Mouse (Mus musculus) gastrocnemius, postnatal 14 days (tissue): ENCODE results near the gene Trmt10a. TPM values are rescaled to one million over a fixed set of nuclear protein-coding genes. Genes with fewer than 3 reads are reported as not detected.

Source experiments
- DNase-seq: peaks from one replicate; pipeline ENCODE4 v3.0.0; 2021; ENCODE audit warnings: mixed read lengths
- intact Hi-C: fragments of 180-260 bp; cut with DNase I; formaldehyde crosslinking; loops from one replicate; pipeline ENCODE4 v1.15.1; 2025; ENCODE audit warnings: low total_unique reads
- total RNA-seq, 2 experiments: library from RNA; stranded (reverse); gene quantifications; 2 replicates each; pipeline ENCODE4 v1.2.3; 2021

Gene Trmt10a
- total RNA-seq, 2 experiments from 2014 or later: 2.4 to 2.5 TPM

- no peak for DNase-seq
- intact Hi-C loops: no loop called here
Measured at GRCm38 (mm10) chr3:138185290-138185689, 42.0 kb downstream of the Trmt10a start.

GRCm38 (mm10) chr3:138185995-138186930 lies 43.0 kb downstream of the Trmt10a start:
- intact Hi-C loops: no loop called here
- no peak for DNase-seq

- no peak for DNase-seq
- intact Hi-C loops: no loop called here
Measured at GRCm38 (mm10) chr3:138192260-138192659, 49.0 kb downstream of the Trmt10a start.

- no peak for DNase-seq
- intact Hi-C loops: no loop called here
Measured at GRCm38 (mm10) chr3:138193683-138194302, 50.5 kb downstream of the Trmt10a start, which contains the start of gene 4930579F01Rik. Gene 4930579F01Rik (minus strand): TSS chr3:138193825.

- DNase-seq: no peak
- intact Hi-C loops: loop anchor here (5.0 kb wide), 1 partner anchor 230 kb away; no protein-coding TSS in a partner anchor
Measured at GRCm38 (mm10) chr3:138197093-138197492, 53.8 kb downstream of the Trmt10a start.

- intact Hi-C loops: loop anchor here (5.0 kb wide), 1 partner anchor 230 kb away; no protein-coding TSS in a partner anchor
- no peak for DNase-seq
Measured at GRCm38 (mm10) chr3:138197556-138197955, 54.3 kb downstream of the Trmt10a start.

GRCm38 (mm10) chr3:138197973-138198721 lies 54.9 kb downstream of the Trmt10a start:
- intact Hi-C loops: loop anchor here (5.0 kb wide), 1 partner anchor 229 kb away; no protein-coding TSS in a partner anchor

GRCm38 (mm10) chr3:138198722-138199068 lies 55.4 kb downstream of the Trmt10a start:
- intact Hi-C loops: loop anchor here (5.0 kb wide), 1 partner anchor 229 kb away; no protein-coding TSS in a partner anchor
- DNase-seq: no peak

More at GRCm38 (mm10) chr3:138197973-138198721, 54.9 kb downstream of the Trmt10a start:
- peak; percentile 83 for DNase-seq

- intact Hi-C loops: no loop called here
- no peak for DNase-seq
Measured at GRCm38 (mm10) chr3:138208821-138209220, 65.6 kb downstream of the Trmt10a start.

Other genes starting within 250 kb of the Trmt10a start
- gene Lamtor3, start 224.9 kb upstream of the Trmt10a start, total RNA-seq: 10 to 100 TPM; 47.3 to 51.2 TPM
- gene Dapp1, start 161.9 kb upstream of the Trmt10a start, total RNA-seq: 1 to 10 TPM in 1 of 2 experiments, under 1 TPM in 1; 0.84 to 1.1 TPM
- 100 to 1,000 TPM; 105 to 170 TPM for gene 1110002E22Rik, start 78.4 kb upstream of the Trmt10a start, total RNA-seq
- gene Gm5105, start 76.1 kb upstream of the Trmt10a start, total RNA-seq: 1 to 10 TPM; 1.4 to 1.6 TPM
- 1 to 10 TPM; 1.9 to 2.7 TPM for gene Mttp, start 1.5 kb downstream of the Trmt10a start, total RNA-seq
- gene 4930579F01Rik, start 50.4 kb downstream of the Trmt10a start, total RNA-seq: not detected
- gene Adh7, start 74.3 kb downstream of the Trmt10a start, total RNA-seq: under 1 TPM; 0.13 to 0.37 TPM
- 10 to 100 TPM; 46.4 to 90.8 TPM for gene Adh1, start 117.5 kb downstream of the Trmt10a start, total RNA-seq
- gene Adh6a, start 169.8 kb downstream of the Trmt10a start, total RNA-seq: not detected
- under 1 TPM in 1 of 2 experiments, not detected in 1; 0.16 TPM for gene Adh6b, start 198.3 kb downstream of the Trmt10a start, total RNA-seq